Mouse (Mus musculus) heart, embryonic 15.5 days (tissue): ENCODE data around the gene Gm20920. TPM values are rescaled to one million over a fixed set of nuclear protein-coding genes. Genes with fewer than 3 reads are reported as not detected.
"Not testable (repeated sequence)": the region's sequence is repeated elsewhere in the genome, so short reads cannot be mapped to it uniquely, and the experiment has no call there.

Experiments
- ATAC-seq: fragments of 200-750 bp; cut with Nextera tagmentation; replicated peaks from 2 replicates; pipeline ENCODE4 v1.8.0; 2017; ENCODE audit warnings: low read depth, moderate TSS enrichment; ENCODE audit not compliant: insufficient number of reproducible peaks, insufficient read depth, low FRiP score
- H3K27ac ChIP-seq: fragments of 300-500 bp; sonication (generic); 2 replicates; pipeline ENCODE4 v1.5.1; 2015; ENCODE audit warnings: mild to moderate bottlenecking, inconsistent platforms
- H3K27me3 ChIP-seq: fragments of 300-500 bp; sonication (generic); 2 replicates; pipeline ENCODE4 v1.6.1; 2015; ENCODE audit warnings: inconsistent platforms
- H3K36me3 ChIP-seq: fragments of 300-500 bp; sonication (generic); 2 replicates; pipeline ENCODE4 v1.6.1; 2015; ENCODE audit warnings: mild to moderate bottlenecking, inconsistent platforms
- H3K4me1 ChIP-seq: fragments of 300-500 bp; sonication (generic); replicated peaks from 2 replicates; pipeline ENCODE4 v1.6.1; 2015; ENCODE audit warnings: inconsistent platforms
- H3K4me2 ChIP-seq: fragments of 300-500 bp; sonication (generic); 2 replicates; pipeline ENCODE4 v1.6.1; 2015; ENCODE audit warnings: inconsistent platforms, mild to moderate bottlenecking, moderate library complexity
- H3K4me3 ChIP-seq: fragments of 300-500 bp; sonication (generic); 2 replicates; pipeline ENCODE4 v1.5.1; 2015; ENCODE audit warnings: mild to moderate bottlenecking, inconsistent platforms
- H3K9ac ChIP-seq: fragments of 300-500 bp; sonication (generic); 2 replicates; pipeline ENCODE4 v1.6.1; 2015; ENCODE audit warnings: mild to moderate bottlenecking, inconsistent platforms
- H3K9me3 ChIP-seq: fragments of 300-500 bp; sonication (generic); replicated peaks from 2 replicates; pipeline ENCODE4 v1.6.1; 2016; ENCODE audit warnings: inconsistent platforms
- WGBS: fragments of 180-500 bp; shearing (Covaris S2); methylation state at CpG from one replicate; pipeline ENCODE4 v1.1.7; 2015; ENCODE audit warnings: mixed read lengths; 5-methylcytosine and 5-hydroxymethylcytosine counted together
- polyA plus RNA-seq: library from polyadenylated mRNA; unstranded; fragments of >200 nt; fragmentation: Nextera tagmentation; extraction: Ambion mirVana; gene quantifications from 2 replicates; pipeline ENCODE4 v1.2.1, GENCODE M21; 2015

Gene Gm20920
- not detected in 2 replicates for polyA plus RNA-seq

GRCm38 (mm10) chrY:51851820-51852219 is at the start of gene Gm20920:
Gm20920 (plus strand) TSS chrY:51852120.
- not testable (repeated sequence) for H3K27me3 ChIP-seq, H3K9ac ChIP-seq, H3K4me3 ChIP-seq, H3K27ac ChIP-seq, H3K36me3 ChIP-seq, H3K9me3 ChIP-seq, H3K4me2 ChIP-seq, H3K4me1 ChIP-seq, ATAC-seq
- no CpG with 5 or more reads among the region's 6 CpGs for WGBS
